Mouse (Mus musculus): ENCODE results near the gene Pttg1ip. TPM values are rescaled to one million over a fixed set of nuclear protein-coding genes. Genes with fewer than 3 reads are reported as not detected.

Pttg1ip gene
- polyA plus RNA-seq, 1 experiment from 2014 or later, result 152 TPM

- H3K4me3 ChIP-seq (replicated peaks), result no peak overlapping the region
- H3K36me3 ChIP-seq, result no peaks in the 10 kb centered on the region
- ATAC-seq (replicated peaks; ENCODE audit: low FRiP score), result no peak
- no peak overlapping the region for H3K4me2 ChIP-seq
- H3K9ac ChIP-seq, result no peak overlapping the region
- H3K27me3 ChIP-seq, result no peaks in the 10 kb centered on the region
- H3K27ac ChIP-seq, result no peak overlapping the region
- WGBS, result 80% methylated on average over 5 of the region's 5 CpGs
- H3K9me3 ChIP-seq (replicated peaks), result no peaks in the 10 kb centered on the region
- H3K4me1 ChIP-seq, result no peaks in the 10 kb centered on the region
These were observed 29.4 kb upstream of the Pttg1ip start for GRCm38 (mm10) chr10:77552162-77552561.

- Histone ChIP-seq H3K9ac (no peak overlapping the region), H3K9me3 (replicated peaks) (no peaks in the 10 kb centered on the region), H3K4me1 (no peaks in the 10 kb centered on the region), H3K36me3 (no peaks in the 10 kb centered on the region), H3K4me3 (replicated peaks) (no peak overlapping the region), H3K27ac (no peak overlapping the region), H3K4me2 (no peak overlapping the region), H3K27me3 (no peaks in the 10 kb centered on the region)
- no peak for ATAC-seq (replicated peaks; ENCODE audit: low FRiP score)
- 76% methylated on average over 4 of the region's 4 CpGs for WGBS
These were observed 28.2 kb upstream of the Pttg1ip start for GRCm38 (mm10) chr10:77553285-77553684.

GRCm38 (mm10) chr10:77554918-77555317 lies 26.6 kb upstream of the Pttg1ip start:
- ATAC-seq (replicated peaks; ENCODE audit: low FRiP score), result no peak
- no peak overlapping the region for H3K4me2 ChIP-seq
- WGBS, result 81% methylated on average over 4 of the region's 4 CpGs
- no peaks in the 10 kb centered on the region for H3K9me3 ChIP-seq (replicated peaks)
- no peak overlapping the region for H3K4me3 ChIP-seq (replicated peaks)
- no peaks in the 10 kb centered on the region for H3K4me1 ChIP-seq
- no peaks in the 10 kb centered on the region for H3K27me3 ChIP-seq
- H3K36me3 ChIP-seq, result no peaks in the 10 kb centered on the region
- H3K9ac ChIP-seq, result no peak overlapping the region
- no peak overlapping the region for H3K27ac ChIP-seq

GRCm38 (mm10) chr10:77556631-77557030 lies 24.9 kb upstream of the Pttg1ip start:
- no peak for ATAC-seq (replicated peaks; ENCODE audit: low FRiP score)
- Histone ChIP-seq H3K27ac (no peak overlapping the region), H3K4me1 (no peaks in the 10 kb centered on the region), H3K4me3 (replicated peaks) (no peak overlapping the region), H3K9ac (no peak overlapping the region), H3K27me3 (no peaks in the 10 kb centered on the region), H3K4me2 (no peak overlapping the region), H3K36me3 (no peaks in the 10 kb centered on the region), H3K9me3 (replicated peaks) (no peaks in the 10 kb centered on the region)
- 86% methylated on average over 7 of the region's 7 CpGs for WGBS

GRCm38 (mm10) chr10:77557641-77558040 lies 23.9 kb upstream of the Pttg1ip start:
- Histone ChIP-seq H3K27me3 (no peaks in the 10 kb centered on the region), H3K4me1 (no peaks in the 10 kb centered on the region), H3K27ac (no peak overlapping the region), H3K9ac (no peak overlapping the region), H3K4me2 (no peak overlapping the region), H3K4me3 (replicated peaks) (no peak overlapping the region), H3K36me3 (no peaks in the 10 kb centered on the region), H3K9me3 (replicated peaks) (no peaks in the 10 kb centered on the region)
- no peak for ATAC-seq (replicated peaks; ENCODE audit: low FRiP score)
- WGBS, result 81% methylated on average over 4 of the region's 4 CpGs

- Histone ChIP-seq H3K27ac (no peak overlapping the region), H3K4me1 (no peaks in the 10 kb centered on the region), H3K4me2 (no peak overlapping the region), H3K9ac (no peak overlapping the region), H3K4me3 (replicated peaks) (no peak overlapping the region), H3K27me3 (no peaks in the 10 kb centered on the region), H3K36me3 (no peaks in the 10 kb centered on the region), H3K9me3 (replicated peaks) (no peaks in the 10 kb centered on the region)
- ATAC-seq (replicated peaks; ENCODE audit: low FRiP score), result no peak
- WGBS, result 90% methylated on average over 11 of the region's 11 CpGs
These were observed 21.4 kb upstream of the Pttg1ip start for GRCm38 (mm10) chr10:77560090-77560489.

GRCm38 (mm10) chr10:77560830-77561229 lies 20.7 kb upstream of the Pttg1ip start:
- Histone ChIP-seq H3K9ac (no peak overlapping the region), H3K4me2 (no peak overlapping the region), H3K27me3 (no peaks in the 10 kb centered on the region), H3K9me3 (replicated peaks) (no peaks in the 10 kb centered on the region), H3K4me1 (no peaks in the 10 kb centered on the region), H3K27ac (no peak overlapping the region), H3K36me3 (no peaks in the 10 kb centered on the region), H3K4me3 (replicated peaks) (no peak overlapping the region)
- ATAC-seq (replicated peaks; ENCODE audit: low FRiP score), result no peak
- 86% methylated on average over 9 of the region's 9 CpGs for WGBS

- Histone ChIP-seq H3K9me3 (replicated peaks) (no peaks in the 10 kb centered on the region), H3K27ac (no peak overlapping the region), H3K9ac (no peak overlapping the region), H3K4me3 (replicated peaks) (no peak overlapping the region), H3K36me3 (no peaks in the 10 kb centered on the region), H3K4me2 (no peak overlapping the region), H3K27me3 (no peaks in the 10 kb centered on the region), H3K4me1 (no peaks in the 10 kb centered on the region)
- 75% methylated on average over 2 of the region's 2 CpGs for WGBS
- no peak for ATAC-seq (replicated peaks; ENCODE audit: low FRiP score)
These were observed 20.0 kb upstream of the Pttg1ip start for GRCm38 (mm10) chr10:77561508-77561907.

GRCm38 (mm10) chr10:77565005-77565404 lies 16.5 kb upstream of the Pttg1ip start:
- H3K27me3 ChIP-seq, result no peaks in the 10 kb centered on the region
- no peak overlapping the region for H3K4me3 ChIP-seq (replicated peaks)
- H3K9me3 ChIP-seq (replicated peaks), result no peaks in the 10 kb centered on the region
- no peak overlapping the region for H3K9ac ChIP-seq
- no peak for ATAC-seq (replicated peaks; ENCODE audit: low FRiP score)
- 85% methylated on average over 8 of the region's 8 CpGs for WGBS
- no peak overlapping the region for H3K27ac ChIP-seq
- no peaks in the 10 kb centered on the region for H3K36me3 ChIP-seq
- peaks cover 15% of the 10 kb centered on the region for H3K4me1 ChIP-seq
- no peak overlapping the region for H3K4me2 ChIP-seq

GRCm38 (mm10) chr10:77566651-77567050 lies 14.9 kb upstream of the Pttg1ip start:
- ATAC-seq (replicated peaks; ENCODE audit: low FRiP score), result 0 out of 2 replicates have a peak, but pooled peaks have one; percentile 19
- no peak overlapping the region for H3K9ac ChIP-seq
- H3K27ac ChIP-seq, result no peak overlapping the region
- H3K4me3 ChIP-seq (replicated peaks), result no peak overlapping the region
- no peak overlapping the region for H3K4me2 ChIP-seq
- 31% methylated on average over 8 of the region's 8 CpGs for WGBS
- H3K9me3 ChIP-seq (replicated peaks), result no peaks in the 10 kb centered on the region
- no peaks in the 10 kb centered on the region for H3K27me3 ChIP-seq
- no peaks in the 10 kb centered on the region for H3K36me3 ChIP-seq
- peaks cover 15% of the 10 kb centered on the region for H3K4me1 ChIP-seq

GRCm38 (mm10) chr10:77569481-77569880 lies 12.0 kb upstream of the Pttg1ip start:
- Histone ChIP-seq H3K36me3 (no peaks in the 10 kb centered on the region), H3K9me3 (replicated peaks) (no peaks in the 10 kb centered on the region), H3K4me1 (peaks cover 25% of the 10 kb centered on the region), H3K27me3 (no peaks in the 10 kb centered on the region), H3K4me2 (no peak overlapping the region), H3K27ac (no peak overlapping the region), H3K4me3 (replicated peaks) (no peak overlapping the region), H3K9ac (no peak overlapping the region)
- 41% methylated on average over 7 of the region's 7 CpGs for WGBS
- ATAC-seq (replicated peaks; ENCODE audit: low FRiP score), result no peak

- 0 out of 2 replicates have a peak, but pooled peaks have one; percentile 40 for ATAC-seq (replicated peaks; ENCODE audit: low FRiP score)
- Histone ChIP-seq H3K4me1 (peaks cover 25% of the 10 kb centered on the region), H3K36me3 (no peaks in the 10 kb centered on the region), H3K9me3 (replicated peaks) (no peaks in the 10 kb centered on the region), H3K4me2 (no peak overlapping the region), H3K27ac (peak overlapping the region; percentile 50; the same call in 1 of the 2 replicates), H3K27me3 (no peaks in the 10 kb centered on the region), H3K4me3 (replicated peaks) (no peak overlapping the region), H3K9ac (no peak overlapping the region)
- WGBS, result 44% methylated on average over 6 of the region's 6 CpGs
These were observed 11.4 kb upstream of the Pttg1ip start for GRCm38 (mm10) chr10:77569973-77570658.

GRCm38 (mm10) chr10:77572225-77572624 lies 9.3 kb upstream of the Pttg1ip start:
- Histone ChIP-seq H3K4me2 (no peak overlapping the region), H3K36me3 (no peaks in the 10 kb centered on the region), H3K27ac (no peak overlapping the region), H3K9me3 (replicated peaks) (no peaks in the 10 kb centered on the region), H3K4me1 (peaks cover 25% of the 10 kb centered on the region), H3K4me3 (replicated peaks) (no peak overlapping the region), H3K9ac (no peak overlapping the region), H3K27me3 (no peaks in the 10 kb centered on the region)
- 21% methylated on average over 3 of the region's 3 CpGs for WGBS
- no peak for ATAC-seq (replicated peaks; ENCODE audit: low FRiP score)

Measured in kidney, embryonic 15.5 days (tissue).